Mouse (Mus musculus) kidney, adult 2 months (tissue): ENCODE measurements at regions not wholly inside any gene's neighbourhood (a gene's known extent, or its start where the extent isn't known, plus 50 kb on each side); places are given as distances from the start of the nearest gene placed in this dataset.

ENCODE experiments used
- DNase-seq: peaks from one replicate; pipeline ENCODE4 v3.0.0; 2021
- H3K27ac ChIP-seq: fragments of 200-500 bp; 2 replicates; pipeline ENCODE4 v1.5.1; 2012; ENCODE audit warnings: low read depth, low read length, control low read depth, inconsistent platforms; ENCODE audit not compliant: insufficient read depth
- H3K27me3 ChIP-seq: fragments of 200-500 bp; replicated peaks from 2 replicates; pipeline ENCODE4 v1.6.1; 2012; ENCODE audit warnings: mild to moderate bottlenecking, moderate library complexity, low read length, inconsistent platforms; ENCODE audit not compliant: control insufficient read depth, insufficient read depth
- H3K36me3 ChIP-seq: fragments of 200-500 bp; 2 replicates; pipeline ENCODE4 v1.6.1; 2012; ENCODE audit warnings: mild to moderate bottlenecking, moderate library complexity, low read length, inconsistent platforms; ENCODE audit not compliant: control insufficient read depth, insufficient read depth
- H3K4me1 ChIP-seq: fragments of 200-500 bp; 2 replicates; pipeline ENCODE4 v1.6.1; 2011; ENCODE audit warnings: low read length; ENCODE audit not compliant: control insufficient read depth, insufficient read depth
- H3K4me3 ChIP-seq: fragments of 200-500 bp; 2 replicates; pipeline ENCODE4 v1.5.1; 2011; ENCODE audit warnings: mild to moderate bottlenecking, low read depth, low read length, control low read depth; ENCODE audit not compliant: insufficient read depth
- CTCF ChIP-seq: fragments of 200-500 bp; conservative IDR thresholded peaks from 2 replicates; pipeline ENCODE4 v1.5.1; 2011; ENCODE audit warnings: low read depth, mild to moderate bottlenecking, control low read depth, low read length, moderate library complexity, mixed read lengths; ENCODE audit not compliant: insufficient read depth, insufficient read length
- POLR2A ChIP-seq: fragments of 200-500 bp; IDR thresholded peaks from one replicate; pipeline ENCODE4 v1.6.1; 2011; ENCODE audit warnings: low read depth, low read length, control low read depth
- WGBS: fragments of 180-500 bp; shearing (Covaris S2); methylation state at CpG from one replicate; pipeline ENCODE4 v1.1.7; 2018; 5-methylcytosine and 5-hydroxymethylcytosine counted together

GRCm38 (mm10) chr12:26723399-26723798 is 254.4 kb downstream of the Cmpk2 start:
- no peak for DNase-seq
- TF ChIP-seq POLR2A (no peak), CTCF (no peak)

GRCm38 (mm10) chr12:26698838-26699237 is 229.8 kb downstream of the Cmpk2 start:
- H3K27me3 ChIP-seq: no peaks in the 10 kb centered on the region
- TF ChIP-seq CTCF (no peak), POLR2A (no peak)
- WGBS: 53% methylated on average over 1 of the region's 1 CpGs
- no peak for DNase-seq
- no peak overlapping the region for H3K27ac ChIP-seq
- H3K4me1 ChIP-seq: no peaks in the 10 kb centered on the region
- no peaks in the 10 kb centered on the region for H3K36me3 ChIP-seq
- no peak overlapping the region for H3K4me3 ChIP-seq

More at GRCm38 (mm10) chr12:26723399-26723798, 254.4 kb downstream of the Cmpk2 start:
- no peaks in the 10 kb centered on the region for H3K27me3 ChIP-seq
- H3K36me3 ChIP-seq: no peaks in the 10 kb centered on the region
- no peaks in the 10 kb centered on the region for H3K4me1 ChIP-seq
- WGBS: 31% methylated on average over 1 of the region's 1 CpGs
- no peak overlapping the region for H3K4me3 ChIP-seq
- no peak overlapping the region for H3K27ac ChIP-seq

- H3K27me3 ChIP-seq: no peaks in the 10 kb centered on the region; the same call in 1 of the 2 replicates
- TF ChIP-seq CTCF: no peak
- TF ChIP-seq POLR2A: no peak
- H3K36me3 ChIP-seq: no peaks in the 10 kb centered on the region
- no peaks in the 10 kb centered on the region for H3K4me1 ChIP-seq
- no peak overlapping the region for H3K4me3 ChIP-seq
- no peak for DNase-seq
- no peak overlapping the region for H3K27ac ChIP-seq
- WGBS: 61% methylated on average over 4 of the region's 4 CpGs
These were observed 219.0 kb downstream of the Cmpk2 start for GRCm38 (mm10) chr12:26688048-26688447.

GRCm38 (mm10) chr12:26680568-26680947 is 211.6 kb downstream of the Cmpk2 start:
- WGBS: 80% methylated on average over 3 of the region's 3 CpGs
- DNase-seq: no peak
- Histone ChIP-seq H3K4me3 (no peak overlapping the region), H3K4me1 (no peaks in the 10 kb centered on the region), H3K27ac (no peak overlapping the region), H3K27me3 (no peaks in the 10 kb centered on the region), H3K36me3 (no peaks in the 10 kb centered on the region)
- TF ChIP-seq CTCF: no peak
- no peak for TF ChIP-seq POLR2A

- no peaks in the 10 kb centered on the region for H3K36me3 ChIP-seq
- H3K4me3 ChIP-seq: no peak overlapping the region
- H3K4me1 ChIP-seq: no peaks in the 10 kb centered on the region
- 66% methylated on average over 9 of the region's 9 CpGs for WGBS
- TF ChIP-seq POLR2A (no peak), CTCF (no peak)
- H3K27ac ChIP-seq: no peak overlapping the region
- no peak for DNase-seq
- no peaks in the 10 kb centered on the region for H3K27me3 ChIP-seq
These were observed 211.0 kb downstream of the Cmpk2 start for GRCm38 (mm10) chr12:26679887-26680567.

- 72% methylated on average over 4 of the region's 4 CpGs for WGBS
- no peak for DNase-seq
- TF ChIP-seq POLR2A: no peak
- TF ChIP-seq CTCF: no peak
- no peaks in the 10 kb centered on the region for H3K36me3 ChIP-seq
- no peak overlapping the region for H3K4me3 ChIP-seq
- H3K27me3 ChIP-seq: no peaks in the 10 kb centered on the region
- H3K27ac ChIP-seq: no peak overlapping the region
- H3K4me1 ChIP-seq: no peaks in the 10 kb centered on the region
These were observed 196.5 kb downstream of the Cmpk2 start for GRCm38 (mm10) chr12:26665466-26665865.

- no peak overlapping the region for H3K27ac ChIP-seq
- no peak for DNase-seq
- no peak overlapping the region for H3K4me3 ChIP-seq
- H3K4me1 ChIP-seq: no peaks in the 10 kb centered on the region
- 78% methylated on average over 2 of the region's 2 CpGs for WGBS
- TF ChIP-seq CTCF (no peak), POLR2A (no peak)
- no peaks in the 10 kb centered on the region for H3K36me3 ChIP-seq
- H3K27me3 ChIP-seq: no peaks in the 10 kb centered on the region
These were observed 185.2 kb downstream of the Cmpk2 start for GRCm38 (mm10) chr12:26654251-26654650.

GRCm38 (mm10) chr12:26653781-26654180 is 184.8 kb downstream of the Cmpk2 start:
- H3K36me3 ChIP-seq: no peaks in the 10 kb centered on the region
- WGBS: 28% methylated on average over 6 of the region's 6 CpGs
- no peak for DNase-seq
- no peak for TF ChIP-seq POLR2A
- no peaks in the 10 kb centered on the region for H3K4me1 ChIP-seq
- no peak overlapping the region for H3K4me3 ChIP-seq
- H3K27me3 ChIP-seq: no peaks in the 10 kb centered on the region
- H3K27ac ChIP-seq: no peak overlapping the region
